Mouse (Mus musculus) midbrain, embryonic 13.5 days (tissue): ENCODE measurements around the gene Prss34. TPM values are rescaled to one million over a fixed set of nuclear protein-coding genes. Genes with fewer than 3 reads are reported as not detected.

Source experiments
- ATAC-seq: fragments of 200-750 bp; cut with Nextera tagmentation; 2 replicates; pipeline ENCODE4 v1.8.0; 2017; ENCODE audit warnings: mild to moderate bottlenecking, moderate TSS enrichment, moderate library complexity
- H3K27ac ChIP-seq: fragments of 300-500 bp; sonication (generic); 2 replicates; pipeline ENCODE4 v1.5.1; 2015; ENCODE audit warnings: inconsistent platforms, mild to moderate bottlenecking, moderate library complexity
- H3K27me3 ChIP-seq: fragments of 300-500 bp; sonication (generic); 2 replicates; pipeline ENCODE4 v1.6.1; 2015; ENCODE audit warnings: mild to moderate bottlenecking, inconsistent platforms
- H3K36me3 ChIP-seq: fragments of 300-500 bp; sonication (generic); 2 replicates; pipeline ENCODE4 v1.6.1; 2015; ENCODE audit warnings: mild to moderate bottlenecking, inconsistent platforms
- H3K4me1 ChIP-seq: fragments of 300-500 bp; sonication (generic); replicated peaks from 2 replicates; pipeline ENCODE4 v1.6.1; 2015; ENCODE audit warnings: inconsistent platforms
- H3K4me2 ChIP-seq: fragments of 300-500 bp; sonication (generic); replicated peaks from 2 replicates; pipeline ENCODE4 v1.6.1; 2015; ENCODE audit warnings: moderate library complexity, mild to moderate bottlenecking, inconsistent platforms
- H3K4me3 ChIP-seq: fragments of 300-500 bp; sonication (generic); replicated peaks from 2 replicates; pipeline ENCODE4 v1.5.1; 2015; ENCODE audit warnings: mild to moderate bottlenecking, inconsistent platforms
- H3K9ac ChIP-seq: fragments of 300-500 bp; sonication (generic); replicated peaks from 2 replicates; pipeline ENCODE4 v1.6.1; 2015; ENCODE audit warnings: mild to moderate bottlenecking, inconsistent platforms
- H3K9me3 ChIP-seq: fragments of 300-500 bp; sonication (generic); 2 replicates; pipeline ENCODE4 v1.6.1; 2016; ENCODE audit warnings: mild to moderate bottlenecking, inconsistent platforms
- WGBS: fragments of 180-500 bp; shearing (Covaris S2); methylation state at CpG from one replicate; pipeline ENCODE4 v1.1.7; 2015; 5-methylcytosine and 5-hydroxymethylcytosine counted together
- polyA plus RNA-seq: library from polyadenylated mRNA; unstranded; fragments of >200 nt; fragmentation: Nextera tagmentation; extraction: Ambion mirVana; gene quantifications from 2 replicates; pipeline ENCODE4 v1.2.1, GENCODE M21; 2015

Prss34 gene
- polyA plus RNA-seq, 1 experiment from 2014 or later, result not detected

GRCm38 (mm10) chr17:25273706-25274501, 24.3 kb upstream of the Prss34 start:
- Histone ChIP-seq H3K4me1 (peaks cover 42% of the 10 kb centered on the region), H3K36me3 (peaks cover 11% of the 10 kb centered on the region), H3K4me3 (peak overlapping the region; percentile 86), H3K27ac (peak overlapping the region; percentile 99), H3K4me2 (peak overlapping the region; percentile 47), H3K9ac (peak overlapping the region; percentile 99), H3K27me3 (0 out of 2 replicates have a peak, but pooled peaks cover 5% of the 10 kb centered on the region), H3K9me3 (no peaks in the 10 kb centered on the region)
- WGBS, result under 1% methylated on average over 45 of the region's 45 CpGs
- peak; percentile 88 for ATAC-seq

GRCm38 (mm10) chr17:25274571-25275346, 23.4 kb upstream of the Prss34 start, which contains the start of gene Ube2i:
Gene Ube2i (minus strand): TSS chr17:25274622.
- 80% methylated on average over 9 of the region's 9 CpGs for WGBS
- ATAC-seq, result no peak
- peaks cover 2% of the 10 kb centered on the region for H3K36me3 ChIP-seq

GRCm38 (mm10) chr17:25275833-25276232, 22.4 kb upstream of the Prss34 start:
- Histone ChIP-seq H3K27me3 (peaks cover 9% of the 10 kb centered on the region; the same call in 1 of the 2 replicates), H3K36me3 (no peaks in the 10 kb centered on the region), H3K4me1 (peaks cover 23% of the 10 kb centered on the region), H3K9me3 (no peaks in the 10 kb centered on the region), H3K4me2 (no peak overlapping the region), H3K4me3 (no peak overlapping the region), H3K9ac (no peak overlapping the region), H3K27ac (no peak overlapping the region)
- 94% methylated on average over 3 of the region's 3 CpGs for WGBS
- ATAC-seq, result no peak

More at GRCm38 (mm10) chr17:25274571-25275346, 23.4 kb upstream of the Prss34 start, which contains the start of gene Ube2i:
- no peaks in the 10 kb centered on the region for H3K9me3 ChIP-seq
- peak within 1 kb of the TSS; percentile 47 for H3K4me2 ChIP-seq
- H3K4me1 ChIP-seq, result peaks cover 34% of the 10 kb centered on the region
- 0 out of 2 replicates have a peak, but pooled peaks cover 5% of the 10 kb centered on the region for H3K27me3 ChIP-seq
- peak within 1 kb of the TSS; percentile 99 for H3K9ac ChIP-seq
- peak within 1 kb of the TSS; percentile 86 for H3K4me3 ChIP-seq
- peak within 1 kb of the TSS; percentile 99 for H3K27ac ChIP-seq

- no peak for ATAC-seq
- no peak overlapping the region for H3K4me3 ChIP-seq
- H3K9ac ChIP-seq, result no peak overlapping the region
- H3K36me3 ChIP-seq, result no peaks in the 10 kb centered on the region
- no peak overlapping the region for H3K4me2 ChIP-seq
- WGBS, result 51% methylated on average over 11 of the region's 11 CpGs
- H3K4me1 ChIP-seq, result no peaks in the 10 kb centered on the region
- H3K9me3 ChIP-seq, result no peaks in the 10 kb centered on the region
- no peak overlapping the region for H3K27ac ChIP-seq
- peaks cover 9% of the 10 kb centered on the region; the same call in 1 of the 2 replicates for H3K27me3 ChIP-seq
Measured at GRCm38 (mm10) chr17:25282133-25282532, 16.1 kb upstream of the Prss34 start.

GRCm38 (mm10) chr17:25285033-25285432, 13.2 kb upstream of the Prss34 start:
- H3K9me3 ChIP-seq, result no peaks in the 10 kb centered on the region
- no peak overlapping the region for H3K4me2 ChIP-seq
- ATAC-seq, result no peak; the same call in 1 of the 2 replicates
- no peak overlapping the region for H3K27ac ChIP-seq
- H3K4me3 ChIP-seq, result no peak overlapping the region
- no peaks in the 10 kb centered on the region for H3K36me3 ChIP-seq
- 17% methylated on average over 3 of the region's 3 CpGs for WGBS
- peaks cover 4% of the 10 kb centered on the region; the same call in 1 of the 2 replicates for H3K27me3 ChIP-seq
- no peak overlapping the region for H3K9ac ChIP-seq
- H3K4me1 ChIP-seq, result no peaks in the 10 kb centered on the region

GRCm38 (mm10) chr17:25288842-25289241, 9.4 kb upstream of the Prss34 start:
- Histone ChIP-seq H3K4me2 (no peak overlapping the region), H3K9ac (no peak overlapping the region), H3K36me3 (no peaks in the 10 kb centered on the region), H3K27me3 (no peaks in the 10 kb centered on the region), H3K9me3 (no peaks in the 10 kb centered on the region), H3K27ac (no peak overlapping the region), H3K4me1 (no peaks in the 10 kb centered on the region), H3K4me3 (no peak overlapping the region)
- no peak for ATAC-seq
- 26% methylated on average over 4 of the region's 4 CpGs for WGBS

- Histone ChIP-seq H3K9me3 (no peaks in the 10 kb centered on the region), H3K27ac (no peak overlapping the region), H3K4me1 (no peaks in the 10 kb centered on the region), H3K9ac (no peak overlapping the region), H3K4me3 (no peak overlapping the region), H3K27me3 (no peaks in the 10 kb centered on the region), H3K4me2 (no peak overlapping the region), H3K36me3 (no peaks in the 10 kb centered on the region)
- ATAC-seq, result no peak
- 29% methylated on average over 4 of the region's 4 CpGs for WGBS
Measured at GRCm38 (mm10) chr17:25290411-25290810, 7.8 kb upstream of the Prss34 start.

GRCm38 (mm10) chr17:25293495-25293894, 4.7 kb upstream of the Prss34 start:
- Histone ChIP-seq H3K4me1 (no peaks in the 10 kb centered on the region), H3K9me3 (no peaks in the 10 kb centered on the region), H3K4me2 (no peak overlapping the region), H3K9ac (no peak overlapping the region), H3K27ac (no peak overlapping the region), H3K27me3 (no peaks in the 10 kb centered on the region), H3K36me3 (no peaks in the 10 kb centered on the region), H3K4me3 (no peak overlapping the region)
- no peak for ATAC-seq
- WGBS, result 80% methylated on average over 5 of the region's 5 CpGs

GRCm38 (mm10) chr17:25294111-25294510, 4.1 kb upstream of the Prss34 start:
- H3K36me3 ChIP-seq, result no peaks in the 10 kb centered on the region
- H3K27me3 ChIP-seq, result no peaks in the 10 kb centered on the region
- no peak overlapping the region for H3K27ac ChIP-seq
- WGBS, result 39% methylated on average over 1 of the region's 1 CpGs
- H3K9me3 ChIP-seq, result no peaks in the 10 kb centered on the region
- no peak overlapping the region for H3K4me2 ChIP-seq
- ATAC-seq, result no peak
- no peak overlapping the region for H3K9ac ChIP-seq
- no peaks in the 10 kb centered on the region for H3K4me1 ChIP-seq
- no peak overlapping the region for H3K4me3 ChIP-seq

- H3K27ac ChIP-seq, result no peak within 1 kb of the TSS
Measured at GRCm38 (mm10) chr17:25308346-25308745, 10.2 kb downstream of the Prss34 start, which contains the start of gene Prss28. Gene Prss28 (plus strand): TSS chr17:25308646.

GRCm38 (mm10) chr17:25318354-25318753, 20.2 kb downstream of the Prss34 start, which contains the start of gene Prss29:
Gene Prss29 (plus strand): TSS chr17:25318654.
- ATAC-seq, result no peak
- Histone ChIP-seq H3K4me3 (no peak within 1 kb of the TSS), H3K4me1 (no peaks in the 10 kb centered on the region), H3K27me3 (no peaks in the 10 kb centered on the region), H3K9me3 (no peaks in the 10 kb centered on the region), H3K4me2 (no peak within 1 kb of the TSS), H3K27ac (no peak within 1 kb of the TSS), H3K36me3 (no peaks in the 10 kb centered on the region), H3K9ac (no peak within 1 kb of the TSS)
- 78% methylated on average over 5 of the region's 5 CpGs for WGBS

More at GRCm38 (mm10) chr17:25308346-25308745, 10.2 kb downstream of the Prss34 start, which contains the start of gene Prss28:
- H3K27me3 ChIP-seq, result no peaks in the 10 kb centered on the region
- ATAC-seq, result no peak
- H3K4me3 ChIP-seq, result no peak within 1 kb of the TSS
- no peaks in the 10 kb centered on the region for H3K9me3 ChIP-seq
- WGBS, result 87% methylated on average over 4 of the region's 4 CpGs
- H3K9ac ChIP-seq, result no peak within 1 kb of the TSS
- no peaks in the 10 kb centered on the region for H3K4me1 ChIP-seq
- no peaks in the 10 kb centered on the region for H3K36me3 ChIP-seq
- no peak within 1 kb of the TSS for H3K4me2 ChIP-seq

GRCm38 (mm10) chr17:25320819-25321218, 22.6 kb downstream of the Prss34 start:
- no peak for ATAC-seq
- Histone ChIP-seq H3K36me3 (no peaks in the 10 kb centered on the region), H3K4me1 (no peaks in the 10 kb centered on the region), H3K27ac (no peak overlapping the region), H3K9ac (no peak overlapping the region), H3K4me3 (no peak overlapping the region), H3K27me3 (no peaks in the 10 kb centered on the region), H3K4me2 (no peak overlapping the region), H3K9me3 (no peaks in the 10 kb centered on the region)
- 93% methylated on average over 8 of the region's 8 CpGs for WGBS
